Mouse (Mus musculus): ENCODE data around the gene Slc1a1. TPM values are rescaled to one million over a fixed set of nuclear protein-coding genes. Genes with fewer than 3 reads are reported as not detected.

Slc1a1 gene
- under 1 TPM in 1 of 2 experiments, not detected in 1; 0.43 TPM for polyA plus RNA-seq (2017; shearing (Covaris generic))

DNA sequence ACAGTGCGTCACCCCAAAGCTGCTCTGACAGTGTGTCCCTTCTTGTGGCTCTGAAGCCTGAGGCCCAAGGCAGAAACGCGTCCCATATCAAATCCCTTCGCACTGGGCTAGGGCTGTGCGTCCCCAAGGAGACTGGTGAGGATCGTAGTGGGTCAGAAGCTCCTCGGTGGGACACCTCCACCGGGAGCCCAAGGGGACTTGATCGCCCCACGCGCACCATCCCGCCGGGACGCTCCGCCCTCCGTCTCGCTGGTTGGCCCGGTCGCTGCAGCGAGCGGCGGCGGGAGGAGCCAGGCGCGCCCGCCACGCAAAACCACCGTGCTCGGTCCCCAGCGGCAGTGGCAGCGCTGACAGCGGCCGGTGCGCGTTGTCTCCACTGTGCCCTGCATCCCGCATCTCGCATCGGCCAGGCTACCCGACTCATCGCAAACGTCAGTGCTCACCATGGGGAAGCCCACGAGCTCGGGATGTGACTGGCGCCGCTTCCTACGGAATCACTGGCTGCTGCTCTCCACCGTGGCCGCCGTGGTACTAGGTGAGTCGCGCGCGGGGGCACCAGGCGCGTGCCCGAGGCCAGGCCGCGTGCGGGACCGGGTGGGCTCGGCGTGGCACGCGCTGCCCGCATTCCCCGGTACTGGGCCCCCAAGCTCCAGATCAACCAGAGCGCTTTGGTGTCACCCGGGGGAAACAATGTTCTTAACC is at the start of gene Slc1a1:
TSS of gene Slc1a1 (plus strand) at position 252 of the 702 bp plus-strand sequence.
- no peak for ATAC-seq

DNA sequence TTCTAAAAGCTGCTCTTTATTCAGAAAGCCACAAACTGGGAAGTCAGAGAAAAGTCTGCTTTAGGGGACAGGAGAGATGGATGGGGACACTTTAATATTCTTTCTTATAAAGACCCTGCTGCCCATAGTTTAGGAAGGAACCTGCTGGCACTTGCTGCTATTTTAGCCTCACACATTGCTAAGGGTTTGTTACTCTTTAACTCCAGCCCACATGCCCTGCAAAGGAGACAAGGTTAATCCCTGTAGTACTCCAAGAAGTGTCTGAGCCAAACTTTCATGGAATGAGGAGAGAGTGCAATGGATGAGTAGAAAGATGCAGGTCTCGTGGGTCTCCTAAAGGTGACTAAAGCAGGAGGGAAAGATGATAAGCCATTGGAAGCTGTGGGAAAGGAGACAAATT is 44.7 kb upstream of the Slc1a1 start:
- no peak for ATAC-seq

GRCm38 (mm10) chr19:28793307-28793706 is 41.5 kb upstream of the Slc1a1 start:
- ATAC-seq: no peak

GRCm38 (mm10) chr19:28796146-28796848 is 38.6 kb upstream of the Slc1a1 start:
- ATAC-seq: no peak

DNA sequence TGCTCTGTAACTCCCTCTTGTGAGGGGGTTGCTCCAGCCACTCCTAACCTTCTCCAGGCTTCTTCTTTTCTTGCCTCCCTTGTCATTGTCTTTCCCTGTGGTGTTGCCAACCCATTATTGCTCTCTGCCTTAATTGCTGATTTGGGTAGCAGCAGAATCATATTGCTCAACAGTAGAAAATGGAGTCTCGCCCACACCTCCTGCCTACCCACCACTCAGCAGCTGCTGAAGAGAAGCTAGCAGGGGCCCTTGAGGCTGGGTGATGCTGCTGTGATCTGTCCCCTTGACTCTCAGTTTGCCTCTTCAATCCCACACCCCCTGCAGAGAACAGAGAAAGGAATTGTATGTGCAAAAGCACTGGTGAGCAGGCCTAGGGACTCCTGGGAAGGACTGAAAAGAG is 37.9 kb upstream of the Slc1a1 start:
- ATAC-seq: no peak

DNA sequence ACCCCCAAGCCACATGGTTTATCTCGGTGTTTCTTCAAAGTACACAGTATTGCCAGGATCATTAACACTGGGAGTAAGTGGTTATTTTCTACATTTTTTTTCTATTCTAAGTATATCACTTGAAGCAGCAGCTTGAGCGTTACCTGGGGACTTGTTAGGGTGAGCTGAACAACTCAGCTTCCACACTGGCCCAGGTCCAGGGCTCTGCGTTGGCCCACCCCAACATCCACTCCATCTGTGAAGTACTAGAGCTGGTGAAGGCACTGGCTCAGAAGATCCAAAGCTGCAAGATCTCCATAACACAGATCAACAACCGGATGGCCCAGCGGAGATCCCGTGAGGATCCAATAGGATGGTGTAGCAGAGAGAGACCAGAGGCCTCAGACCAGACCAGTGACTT is 37.2 kb upstream of the Slc1a1 start:
- ATAC-seq: no peak

GRCm38 (mm10) chr19:28800448-28800847 is 34.4 kb upstream of the Slc1a1 start:
- ATAC-seq: no peak

GRCm38 (mm10) chr19:28806276-28806675 is 28.6 kb upstream of the Slc1a1 start:
- ATAC-seq: no peak

- no peak for ATAC-seq
Observed at GRCm38 (mm10) chr19:28806821-28807496, 27.9 kb upstream of the Slc1a1 start.

DNA sequence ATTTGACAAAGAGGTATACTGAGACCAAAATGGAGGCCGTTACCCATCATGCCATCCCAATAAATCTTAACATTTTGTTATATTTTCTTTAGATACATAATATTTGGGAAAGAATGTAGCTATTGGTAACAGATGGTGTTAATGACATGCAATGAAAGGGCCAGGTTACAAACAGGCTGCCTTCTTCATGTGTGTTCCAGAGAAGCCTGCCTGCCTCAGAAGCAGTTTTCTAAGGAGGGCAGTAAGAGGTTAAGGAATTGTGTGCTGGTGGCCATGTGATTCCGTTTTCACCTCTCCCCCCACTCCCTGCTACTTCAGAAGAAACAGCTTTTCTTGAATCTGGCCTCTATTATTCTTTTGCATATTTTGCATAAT is 27.4 kb upstream of the Slc1a1 start:
- ATAC-seq: no peak

GRCm38 (mm10) chr19:28818286-28818685 is 16.6 kb upstream of the Slc1a1 start:
- no peak for ATAC-seq

- ATAC-seq: no peak
Observed at GRCm38 (mm10) chr19:28827697-28828328, 7.0 kb upstream of the Slc1a1 start.

DNA sequence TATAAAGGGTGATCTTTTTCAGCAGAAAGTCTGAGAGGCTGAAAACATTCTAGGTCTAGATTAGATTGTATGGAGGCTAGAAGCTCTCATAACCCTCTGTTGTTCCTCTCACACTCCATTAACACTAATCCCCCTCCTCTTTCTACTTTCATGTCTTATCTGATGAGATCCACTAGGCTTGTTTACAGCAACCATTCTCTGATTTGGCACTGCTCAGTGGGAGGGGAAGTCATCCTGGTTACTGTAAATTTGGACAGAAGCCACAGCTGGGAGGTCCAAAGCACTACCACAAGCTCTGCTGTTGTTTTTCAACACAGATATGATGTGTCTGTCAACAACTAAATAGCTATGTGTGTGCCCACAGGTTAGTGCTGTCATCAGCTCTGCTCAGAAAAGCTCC is 3.5 kb upstream of the Slc1a1 start:
- no peak for ATAC-seq

GRCm38 (mm10) chr19:28832605-28833004 is 2.2 kb upstream of the Slc1a1 start:
- ATAC-seq: no peak

DNA sequence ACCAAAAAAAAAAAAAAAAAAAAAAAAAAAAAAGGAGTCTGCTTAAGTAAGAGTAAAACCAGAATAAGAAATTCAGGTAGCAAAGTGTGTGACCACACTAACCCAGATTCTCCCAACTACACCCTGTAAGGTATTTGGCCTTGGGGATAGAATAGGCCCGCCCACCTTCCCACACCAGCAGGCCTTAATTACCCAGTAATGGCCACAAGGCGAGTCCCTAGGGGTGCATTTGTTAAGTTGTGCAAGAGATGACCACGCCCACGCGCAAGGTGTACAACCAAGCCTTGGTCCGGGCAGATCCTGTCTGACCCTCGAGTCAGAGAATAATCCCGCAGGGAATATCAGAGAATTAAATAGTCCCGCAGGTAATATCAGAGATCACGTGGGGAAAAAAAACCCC is 461 bp upstream of the Slc1a1 start:
- no peak for ATAC-seq

GRCm38 (mm10) chr19:28835500-28835864 is 633 bp downstream of the Slc1a1 start:
- no peak for ATAC-seq

DNA sequence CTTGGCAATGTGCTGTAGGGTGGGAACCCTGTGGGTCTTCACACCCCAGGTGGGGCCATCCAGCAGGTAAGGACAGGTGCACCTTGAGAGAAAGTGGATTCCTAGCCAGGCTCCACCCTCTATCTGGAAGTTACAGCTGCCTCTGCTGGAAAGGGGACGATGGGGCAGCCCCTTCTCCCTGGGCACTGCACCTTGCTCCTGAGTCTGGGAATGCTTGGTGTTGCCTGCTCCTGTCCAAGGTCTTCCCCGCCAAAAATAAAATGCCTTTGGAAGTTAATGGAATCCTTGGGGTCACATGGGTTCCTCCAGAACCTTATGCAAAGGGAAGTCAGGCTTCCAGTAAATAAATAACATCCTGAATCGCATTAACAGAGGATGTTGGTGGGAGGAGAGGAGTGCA is 1.3 kb downstream of the Slc1a1 start:
- ATAC-seq: no peak

DNA sequence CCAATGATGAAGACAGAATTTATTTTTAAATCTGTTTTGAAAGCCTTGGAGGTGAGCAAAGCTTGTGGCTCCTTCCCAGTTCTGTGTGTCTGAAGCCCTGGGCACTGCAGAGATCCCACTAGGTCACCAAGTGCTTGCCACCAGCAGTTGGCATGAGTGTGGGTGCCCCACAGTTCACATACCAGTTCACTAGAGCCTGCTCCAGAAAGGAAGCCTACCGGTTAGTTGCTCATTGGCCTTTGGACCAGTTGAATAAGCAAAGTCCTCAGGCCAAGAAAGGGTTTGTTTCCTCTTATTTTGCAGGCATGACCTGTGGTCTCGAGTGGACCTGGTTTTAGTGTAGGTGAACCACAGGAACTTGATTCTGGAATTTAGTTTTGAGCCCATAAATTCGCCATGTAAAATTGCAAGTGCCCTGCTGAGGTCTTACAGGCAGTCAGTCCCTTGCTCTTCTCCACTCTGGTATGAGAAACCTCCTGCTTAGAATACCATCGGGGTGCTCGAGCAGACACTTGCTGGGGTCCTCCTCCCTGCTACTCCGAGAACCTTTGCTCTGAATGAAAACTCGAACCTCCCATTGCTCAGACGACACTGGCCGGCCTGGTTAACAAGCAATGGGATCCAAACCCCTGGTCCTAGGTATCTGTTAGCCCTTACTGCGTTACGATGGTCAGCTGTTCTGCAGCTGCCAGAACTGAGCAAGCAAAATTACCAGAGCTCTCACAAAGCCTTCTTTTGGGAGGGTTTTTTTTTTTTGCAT is 2.0 kb downstream of the Slc1a1 start:
- ATAC-seq: no peak

DNA sequence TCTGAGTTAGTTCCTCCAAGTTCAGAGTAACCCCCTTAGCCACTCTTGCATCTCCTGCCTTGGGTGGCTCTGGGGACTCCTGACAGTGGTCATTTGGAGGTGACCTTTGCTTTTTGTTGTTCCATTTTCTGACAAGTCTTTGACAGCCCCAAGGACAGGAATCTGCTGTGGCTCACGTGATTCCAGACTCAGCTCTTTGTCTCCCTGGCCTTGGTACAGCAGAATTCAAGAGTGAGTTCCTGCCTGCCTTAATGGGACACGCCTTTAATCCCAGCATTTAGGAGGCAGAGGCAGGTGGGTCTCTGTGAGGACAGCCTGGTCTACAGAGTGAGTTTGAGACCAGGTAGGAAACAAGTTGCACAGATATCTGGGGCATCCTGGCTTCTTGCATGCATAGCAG is 3.9 kb downstream of the Slc1a1 start:
- ATAC-seq: no peak

DNA sequence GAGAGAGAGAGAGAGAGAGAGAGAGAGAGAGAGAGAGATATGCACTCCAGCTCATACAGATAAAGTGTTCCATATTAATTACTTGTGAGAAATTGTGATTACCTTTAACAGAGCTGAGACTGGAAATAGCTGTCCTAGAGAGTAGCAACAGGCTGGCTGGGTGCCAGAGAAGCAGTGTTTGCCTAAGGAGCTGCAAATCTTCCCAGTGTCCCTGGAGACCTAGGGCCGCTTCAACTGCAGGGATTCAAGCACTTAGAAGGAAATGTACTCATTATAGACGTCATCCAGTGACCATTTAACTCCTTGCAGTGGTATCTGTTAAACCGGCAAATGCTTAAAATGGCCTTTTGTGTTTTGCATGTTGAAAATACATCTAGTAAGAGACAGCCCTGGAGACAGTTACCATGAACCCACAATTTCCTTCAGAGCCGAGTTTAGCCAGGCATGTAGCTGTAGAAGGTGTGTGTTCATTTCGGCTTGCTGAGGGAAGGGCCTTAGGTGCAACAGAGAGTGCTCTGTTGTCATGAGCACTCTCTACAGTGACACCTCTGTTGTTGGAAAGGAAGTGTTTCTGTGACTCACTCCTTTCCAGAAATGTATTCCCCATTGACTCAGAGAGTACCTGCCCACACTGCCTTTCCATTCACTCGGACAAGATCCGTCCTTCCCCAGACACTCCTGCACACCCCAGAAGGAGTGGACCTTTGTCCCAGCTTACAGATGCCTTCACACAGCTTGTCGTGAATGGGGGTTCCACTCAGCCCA is 10.3 kb downstream of the Slc1a1 start:
- no peak for ATAC-seq

GRCm38 (mm10) chr19:28850510-28850909 is 15.7 kb downstream of the Slc1a1 start:
- no peak for ATAC-seq

GRCm38 (mm10) chr19:28852001-28852400 is 17.2 kb downstream of the Slc1a1 start:
- ATAC-seq: no peak

Measured in CD4-positive, CD25-positive, alpha-beta regulatory T cell, adult 4 months (primary cell).